Mouse (Mus musculus) erythroblast, embryonic 14.5 days (primary cell): ENCODE data around the gene Uroc1.

ENCODE experiments used
- GATA1 ChIP-seq: IDR thresholded peaks from 2 replicates; pipeline ENCODE4 v1.6.1; 2012; ENCODE audit warnings: low read length, inconsistent platforms, mixed read lengths
- TAL1 ChIP-seq: IDR thresholded peaks from 3 replicates; pipeline ENCODE4 v1.6.1; 2012; ENCODE audit warnings: low read length, inconsistent platforms, mixed read lengths

DNA sequence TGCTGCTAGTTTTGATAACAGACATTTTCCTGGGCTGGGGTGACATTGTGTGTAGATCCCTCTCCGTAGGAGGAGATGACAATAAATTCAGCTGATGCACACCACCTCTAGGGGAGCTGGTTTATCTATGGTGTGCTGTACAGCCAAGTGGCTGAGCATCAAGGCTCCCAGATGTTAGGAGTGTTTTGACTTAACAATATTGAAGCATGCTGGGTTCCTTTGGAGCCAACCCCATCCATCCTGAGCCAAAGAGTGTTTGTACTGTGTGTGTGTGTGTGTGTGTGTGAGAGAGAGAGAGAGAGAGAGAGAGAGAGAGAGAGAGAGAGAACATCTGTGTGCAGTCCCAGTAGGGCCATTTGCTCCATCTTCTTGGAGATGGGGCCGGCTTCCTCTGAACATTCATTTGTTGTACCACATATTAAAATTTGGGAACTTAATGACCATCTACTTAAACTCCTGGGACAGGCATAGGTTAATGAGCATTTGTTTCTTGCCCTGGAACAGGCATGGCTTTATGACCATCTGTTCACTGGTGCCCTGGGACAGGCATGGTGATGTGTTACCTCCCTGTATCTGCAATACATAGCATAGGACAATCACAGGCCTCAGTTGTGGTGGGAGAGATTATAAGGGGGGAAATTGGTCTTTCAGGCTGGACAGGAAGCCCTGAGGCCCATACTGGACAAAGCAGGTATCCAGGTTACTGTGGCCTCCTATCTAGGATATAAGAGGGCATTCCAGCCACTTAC lies 15.4 kb upstream of the Uroc1 start:
- TF ChIP-seq TAL1 (no peak), GATA1 (no peak)
